Mouse (Mus musculus): ENCODE data around the gene Tnfrsf25. TPM values are rescaled to one million over a fixed set of nuclear protein-coding genes. Genes with fewer than 3 reads are reported as not detected.

The Tnfrsf25 gene
- polyA plus RNA-seq, 1 experiment from 2014 or later: 1.9 TPM

DNA sequence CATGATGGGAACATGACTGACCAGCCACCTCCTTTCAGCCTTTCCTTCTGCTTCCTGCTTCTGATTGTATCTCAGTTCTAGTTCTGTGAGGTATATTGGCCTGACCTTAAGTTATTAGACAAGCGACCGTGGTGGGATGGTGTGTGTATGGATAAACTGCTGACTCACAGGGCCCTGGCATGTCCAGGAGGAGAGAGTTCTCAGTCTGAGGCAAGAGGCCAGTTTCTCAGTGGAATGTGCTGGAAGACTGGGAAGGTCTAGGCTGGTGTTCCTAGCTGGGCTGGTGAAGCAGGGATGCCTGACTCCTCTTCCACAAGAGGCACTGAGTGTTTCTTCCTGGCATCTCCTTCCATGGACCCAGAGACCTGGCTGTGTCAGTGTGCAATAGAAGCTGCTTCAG, 47.0 kb downstream of the Tnfrsf25 start:
- H3K27ac ChIP-seq (ENCODE audit: low read length): no peak overlapping the region
- WGBS: 62% methylated on average over 2 of the region's 2 CpGs

GRCm38 (mm10) chr4:152165036-152165931, 49.5 kb downstream of the Tnfrsf25 start:
- Histone ChIP-seq H3K4me1 (ENCODE audit: insufficient read depth, low read length) (no peaks in the 10 kb centered on the region), H3K27me3 (ENCODE audit: insufficient read depth, low read length) (peaks cover 24% of the 10 kb centered on the region), H3K4me3 (ENCODE audit: low read length) (no peak overlapping the region), H3K9ac (replicated peaks; ENCODE audit: low read length) (peak overlapping the region; percentile 6; the same call in 1 of the 2 replicates), H3K27ac (ENCODE audit: low read length) (no peak overlapping the region), H3K4me2 (replicated peaks; ENCODE audit: low read depth, low read length) (0 out of 2 replicates have a peak overlapping the region, but pooled peaks have one; percentile 22), H3K9me3 (ENCODE audit: low read length) (no peaks in the 10 kb centered on the region), H3K36me3 (ENCODE audit: insufficient read depth, low read length) (no peaks in the 10 kb centered on the region)
- WGBS: 18% methylated on average over 22 of the region's 22 CpGs
- no peak for ATAC-seq (ENCODE audit: low FRiP score, low TSS enrichment)

More for the DNA sequence above, 47.0 kb downstream of the Tnfrsf25 start:
- Histone ChIP-seq H3K4me1 (ENCODE audit: insufficient read depth, low read length) (peaks cover 18% of the 10 kb centered on the region), H3K36me3 (ENCODE audit: insufficient read depth, low read length) (no peaks in the 10 kb centered on the region), H3K4me3 (ENCODE audit: low read length) (no peak overlapping the region), H3K27me3 (ENCODE audit: insufficient read depth, low read length) (peaks cover 49% of the 10 kb centered on the region), H3K9ac (replicated peaks; ENCODE audit: low read length) (no peak overlapping the region), H3K9me3 (ENCODE audit: low read length) (no peaks in the 10 kb centered on the region), H3K4me2 (replicated peaks; ENCODE audit: low read depth, low read length) (no peak overlapping the region)
- ATAC-seq (ENCODE audit: low FRiP score, low TSS enrichment): no peak

- WGBS: 57% methylated on average over 8 of the region's 8 CpGs
- no peak overlapping the region for H3K27ac ChIP-seq (ENCODE audit: low read length)
These were observed 52.3 kb downstream of the Tnfrsf25 start for GRCm38 (mm10) chr4:152168052-152168451.

DNA sequence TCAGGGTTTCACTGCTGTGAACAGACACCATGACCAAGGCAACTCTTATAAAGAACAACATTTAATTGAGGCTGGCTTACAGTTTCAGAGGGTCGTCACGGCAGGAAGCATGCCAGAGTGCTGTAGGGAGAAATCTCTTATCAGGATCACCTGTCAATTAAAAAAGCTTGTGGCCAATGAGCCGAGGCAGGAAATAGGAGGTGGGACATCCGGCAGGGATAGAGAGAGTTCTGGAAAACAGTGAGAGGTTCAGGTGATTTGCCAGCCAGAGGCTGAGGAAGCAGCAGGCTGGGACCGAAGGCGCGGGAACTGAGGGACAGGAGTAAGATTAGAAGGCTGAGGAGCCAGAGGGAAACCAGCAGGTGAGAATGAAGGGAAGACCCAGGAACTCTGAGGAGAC, 53.4 kb downstream of the Tnfrsf25 start:
- WGBS: 71% methylated on average over 7 of the region's 7 CpGs
- Histone ChIP-seq H3K9me3 (ENCODE audit: low read length) (peaks cover 4% of the 10 kb centered on the region), H3K27me3 (ENCODE audit: insufficient read depth, low read length) (no peaks in the 10 kb centered on the region), H3K27ac (ENCODE audit: low read length) (no peak overlapping the region), H3K4me2 (replicated peaks; ENCODE audit: low read depth, low read length) (no peak overlapping the region), H3K4me1 (ENCODE audit: insufficient read depth, low read length) (no peaks in the 10 kb centered on the region), H3K36me3 (ENCODE audit: insufficient read depth, low read length) (no peaks in the 10 kb centered on the region), H3K9ac (replicated peaks; ENCODE audit: low read length) (no peak overlapping the region), H3K4me3 (ENCODE audit: low read length) (no peak overlapping the region)
- ATAC-seq (ENCODE audit: low FRiP score, low TSS enrichment): no peak

More at GRCm38 (mm10) chr4:152168052-152168451, 52.3 kb downstream of the Tnfrsf25 start:
- no peak overlapping the region for H3K4me3 ChIP-seq (ENCODE audit: low read length)
- no peak overlapping the region for H3K9ac ChIP-seq (replicated peaks; ENCODE audit: low read length)
- no peaks in the 10 kb centered on the region for H3K36me3 ChIP-seq (ENCODE audit: insufficient read depth, low read length)
- H3K4me1 ChIP-seq (ENCODE audit: insufficient read depth, low read length): no peaks in the 10 kb centered on the region
- H3K4me2 ChIP-seq (replicated peaks; ENCODE audit: low read depth, low read length): no peak overlapping the region
- H3K9me3 ChIP-seq (ENCODE audit: low read length): peaks cover 4% of the 10 kb centered on the region
- no peak for ATAC-seq (ENCODE audit: low FRiP score, low TSS enrichment)
- no peaks in the 10 kb centered on the region for H3K27me3 ChIP-seq (ENCODE audit: insufficient read depth, low read length)

Other genes starting within 250 kb of the Tnfrsf25 start
- 79.5 and 88.4 TPM in 2 replicates for gene Dnajc11, start 182.2 kb upstream of the Tnfrsf25 start, polyA plus RNA-seq (2015; fragmentation: Nextera tagmentation; extraction: Ambion mirVana)
- gene Thap3, start 126.9 kb upstream of the Tnfrsf25 start, polyA plus RNA-seq (2015; fragmentation: Nextera tagmentation; extraction: Ambion mirVana): 42.4 and 46.4 TPM in 2 replicates
- 31.2 and 33.3 TPM in 2 replicates for gene Phf13, start 119.7 kb upstream of the Tnfrsf25 start, polyA plus RNA-seq (2015; fragmentation: Nextera tagmentation; extraction: Ambion mirVana)
- 12.1 and 12.6 TPM in 2 replicates for gene Klhl21, start 107.1 kb upstream of the Tnfrsf25 start, polyA plus RNA-seq (2015; fragmentation: Nextera tagmentation; extraction: Ambion mirVana)
- gene Zbtb48, start 88.3 kb upstream of the Tnfrsf25 start, polyA plus RNA-seq (2015; fragmentation: Nextera tagmentation; extraction: Ambion mirVana): 25.3 and 26.0 TPM in 2 replicates
- 0.50 and 0.63 TPM in 2 replicates for gene Tas1r1, start 77.4 kb upstream of the Tnfrsf25 start, polyA plus RNA-seq (2015; fragmentation: Nextera tagmentation; extraction: Ambion mirVana)
- 31.7 and 35.6 TPM in 2 replicates for gene Nol9, start 76.6 kb upstream of the Tnfrsf25 start, polyA plus RNA-seq (2015; fragmentation: Nextera tagmentation; extraction: Ambion mirVana)
- 25.5 and 28.1 TPM in 2 replicates for gene Plekhg5, start 43.4 kb upstream of the Tnfrsf25 start, polyA plus RNA-seq (2015; fragmentation: Nextera tagmentation; extraction: Ambion mirVana)
- gene Espn, start 36.4 kb downstream of the Tnfrsf25 start, polyA plus RNA-seq (2015; fragmentation: Nextera tagmentation; extraction: Ambion mirVana): 22.2 and 30.6 TPM in 2 replicates
- 0.14 and 0.57 TPM in 2 replicates for gene Hes2, start 42.9 kb downstream of the Tnfrsf25 start, polyA plus RNA-seq (2015; fragmentation: Nextera tagmentation; extraction: Ambion mirVana)
- gene Acot7, start 62.2 kb downstream of the Tnfrsf25 start, polyA plus RNA-seq (2015; fragmentation: Nextera tagmentation; extraction: Ambion mirVana): 75.1 and 76.4 TPM in 2 replicates
- 5.3 and 6.2 TPM in 2 replicates for gene Gpr153, start 158.3 kb downstream of the Tnfrsf25 start, polyA plus RNA-seq (2015; fragmentation: Nextera tagmentation; extraction: Ambion mirVana)
- not detected in 2 replicates for gene Hes3, start 175.7 kb downstream of the Tnfrsf25 start, polyA plus RNA-seq (2015; fragmentation: Nextera tagmentation; extraction: Ambion mirVana)
- gene Icmt, start 181.3 kb downstream of the Tnfrsf25 start, polyA plus RNA-seq (2015; fragmentation: Nextera tagmentation; extraction: Ambion mirVana): 32.0 and 32.6 TPM in 2 replicates
- gene Rnf207, start 203.1 kb downstream of the Tnfrsf25 start, polyA plus RNA-seq (2015; fragmentation: Nextera tagmentation; extraction: Ambion mirVana): 1.2 and 1.6 TPM in 2 replicates
- 295 and 333 TPM in 2 replicates for gene Rpl22, start 209.8 kb downstream of the Tnfrsf25 start, polyA plus RNA-seq (2015; fragmentation: Nextera tagmentation; extraction: Ambion mirVana)
- 0.12 and 0.35 TPM in 2 replicates for gene Chd5, start 222.7 kb downstream of the Tnfrsf25 start, polyA plus RNA-seq (2015; fragmentation: Nextera tagmentation; extraction: Ambion mirVana)

All from kidney, embryonic 16.5 days (tissue).